Mouse (Mus musculus) thymus, postnatal 4 days (tissue): ENCODE data around the gene Dpep1.
A peak's percentile ranks its signal among the peaks of the same experiment; 100 is the strongest.
"Not testable (repeated sequence)": the region's sequence is repeated elsewhere in the genome, so short reads cannot be mapped to it uniquely, and the experiment has no call there.

Experiments used
- DNase-seq: peaks from one replicate; pipeline ENCODE4 v3.0.0; 2021

The Dpep1 gene

GRCm38 (mm10) chr8:123212321-123213117, 26.5 kb downstream of the Dpep1 start, which contains the start of the genes Chmp1a and Spata33:
TSS of gene Chmp1a (minus strand) at chr8:123212763.
TSS of gene Spata33 (plus strand) at chr8:123212832.
- DNase-seq, result peak; percentile 93

- no peak for DNase-seq
These were observed 27.2 kb downstream of the Dpep1 start for GRCm38 (mm10) chr8:123213118-123213772.

- no peak for DNase-seq
These were observed 29.4 kb downstream of the Dpep1 start for GRCm38 (mm10) chr8:123215430-123215829.

GRCm38 (mm10) chr8:123220917-123221316, 34.9 kb downstream of the Dpep1 start:
- DNase-seq, result no peak

GRCm38 (mm10) chr8:123224278-123225266, 38.5 kb downstream of the Dpep1 start, which contains the start of gene Cdk10:
TSS of gene Cdk10 (plus strand) at chr8:123224842.
- peak; percentile 94 for DNase-seq

GRCm38 (mm10) chr8:123228416-123228815, 42.4 kb downstream of the Dpep1 start:
- no peak for DNase-seq

GRCm38 (mm10) chr8:123230326-123230725, 44.3 kb downstream of the Dpep1 start:
- DNase-seq, result not testable (repeated sequence)

GRCm38 (mm10) chr8:123231742-123232141, 45.7 kb downstream of the Dpep1 start:
- DNase-seq, result no peak

GRCm38 (mm10) chr8:123232553-123232952, 46.5 kb downstream of the Dpep1 start:
- no peak for DNase-seq

- DNase-seq, result no peak
These were observed 47.3 kb downstream of the Dpep1 start for GRCm38 (mm10) chr8:123233300-123233699.

GRCm38 (mm10) chr8:123233760-123234159, 47.7 kb downstream of the Dpep1 start:
- DNase-seq, result no peak

- peak; percentile 33 for DNase-seq
These were observed 49.0 kb downstream of the Dpep1 start for GRCm38 (mm10) chr8:123234918-123235519.

- DNase-seq, result peak; percentile 99
These were observed 49.8 kb downstream of the Dpep1 start, which contains the start of gene Spata2l for GRCm38 (mm10) chr8:123235520-123236497. TSS of gene Spata2l (minus strand) at chr8:123236233.

GRCm38 (mm10) chr8:123239398-123239797, 53.4 kb downstream of the Dpep1 start:
- DNase-seq, result no peak

- no peak for DNase-seq
These were observed 56.3 kb downstream of the Dpep1 start for GRCm38 (mm10) chr8:123242107-123242923.

GRCm38 (mm10) chr8:123243053-123243452, 57.0 kb downstream of the Dpep1 start:
- DNase-seq, result no peak

GRCm38 (mm10) chr8:123244382-123244781, 58.3 kb downstream of the Dpep1 start:
- DNase-seq, result no peak

- no peak for DNase-seq
These were observed 59.5 kb downstream of the Dpep1 start for GRCm38 (mm10) chr8:123245543-123245942.

GRCm38 (mm10) chr8:123247748-123248147, 61.7 kb downstream of the Dpep1 start:
- no peak for DNase-seq

GRCm38 (mm10) chr8:123248596-123248995, 62.6 kb downstream of the Dpep1 start:
- no peak for DNase-seq
